Mouse (Mus musculus) forebrain, embryonic 13.5 days (tissue): Measurements from ENCODE around the gene Zfp275. TPM values are rescaled to one million over a fixed set of nuclear protein-coding genes. Genes with fewer than 3 reads are reported as not detected.

Experiments
- polyA plus RNA-seq: library from polyadenylated mRNA; unstranded; fragments of >200 nt; fragmentation: Nextera tagmentation; extraction: Ambion mirVana; gene quantifications from 2 replicates; pipeline ENCODE4 v1.2.1, GENCODE M21; 2015

Gene Zfp275
- polyA plus RNA-seq, 1 experiment from 2014 or later: 10.6 TPM

Other genes starting within 250 kb of the Zfp275 start
- gene Xlr3a, start 245.5 kb upstream of the Zfp275 start, polyA plus RNA-seq: 2.9 and 3.4 TPM in 2 replicates
- gene Gm14685, start 225.6 kb upstream of the Zfp275 start, polyA plus RNA-seq: 0.32 and 1.0 TPM in 2 replicates
- gene Xlr5b, start 193.8 kb upstream of the Zfp275 start, polyA plus RNA-seq: not detected in 2 replicates
- gene DXBay18, start 193.2 kb upstream of the Zfp275 start, polyA plus RNA-seq: 0.21 and 0.53 TPM in 2 replicates
- not detected in 2 replicates for gene Spin2d, start 165.6 kb upstream of the Zfp275 start, polyA plus RNA-seq
- 12.1 and 12.3 TPM in 2 replicates for gene Xlr3b, start 150.4 kb upstream of the Zfp275 start, polyA plus RNA-seq
- 0.25 and 0.43 TPM in 2 replicates for gene Xlr4b, start 128.3 kb upstream of the Zfp275 start, polyA plus RNA-seq
- gene F8a, start 114.3 kb upstream of the Zfp275 start, polyA plus RNA-seq: 21.6 and 22.2 TPM in 2 replicates
- not detected in 2 replicates for gene Xlr4c, start 99.5 kb upstream of the Zfp275 start, polyA plus RNA-seq
- gene Xlr3c, start 77.2 kb upstream of the Zfp275 start, polyA plus RNA-seq: not detected in 2 replicates
- gene Xlr5a, start 49.6 kb upstream of the Zfp275 start, polyA plus RNA-seq: not detected in 2 replicates
- not detected in 2 replicates for gene Xlr5c, start 49.6 kb upstream of the Zfp275 start, polyA plus RNA-seq
- gene Gm45015, start 5.8 kb upstream of the Zfp275 start, polyA plus RNA-seq: not detected in 2 replicates
- gene Gm18336, start 56.1 kb downstream of the Zfp275 start, polyA plus RNA-seq: not detected in 2 replicates
- 0.19 and 0.39 TPM in 2 replicates for gene Zfp92, start 68.5 kb downstream of the Zfp275 start, polyA plus RNA-seq
- not detected in 2 replicates for gene Trex2, start 92.7 kb downstream of the Zfp275 start, polyA plus RNA-seq
- gene Haus7, start 116.4 kb downstream of the Zfp275 start, polyA plus RNA-seq: 78.9 and 81.2 TPM in 2 replicates
- gene Bgn, start 141.0 kb downstream of the Zfp275 start, polyA plus RNA-seq: 10.2 and 11.7 TPM in 2 replicates
- gene Atp2b3, start 160.5 kb downstream of the Zfp275 start, polyA plus RNA-seq: 1.5 and 2.4 TPM in 2 replicates